Mouse (Mus musculus) myocyte (in vitro differentiated cells): Measurements from ENCODE around the gene Fam71a.

Experiments used
- E2F4 ChIP-seq: IDR thresholded peaks from one replicate; pipeline ENCODE4 v1.6.1; 2011; ENCODE audit warnings: mild to moderate bottlenecking, control low read depth, moderate library complexity; ENCODE audit not compliant: insufficient read depth
- MAX ChIP-seq: IDR thresholded peaks from one replicate; pipeline ENCODE4 v1.6.1; 2011; ENCODE audit warnings: low read depth, mild to moderate bottlenecking, control low read depth
- MYOD1 ChIP-seq, 3 experiments: IDR thresholded peaks; one replicate each; pipeline ENCODE4 v1.6.1; 2011; ENCODE audit warnings: control low read depth in 2 of 3, low read depth in 2 of 3, mild to moderate bottlenecking in 2 of 3, moderate library complexity in 1 of 3; ENCODE audit not compliant: insufficient read length in 2 of 3, control insufficient read depth in 1 of 3
- MYOG ChIP-seq, 3 experiments: IDR thresholded peaks; one replicate each; pipeline ENCODE4 v1.6.1; 2011; ENCODE audit warnings: control low read depth in 2 of 3, low read depth in 2 of 3, mild to moderate bottlenecking in 2 of 3; ENCODE audit not compliant: insufficient read length in 2 of 3, control insufficient read depth in 1 of 3, insufficient read depth in 1 of 3
- POLR2A ChIP-seq: IDR thresholded peaks from one replicate; pipeline ENCODE4 v1.6.1; 2011; ENCODE audit warnings: low read depth, mild to moderate bottlenecking, control low read depth, moderate library complexity; ENCODE audit not compliant: insufficient read length
- POLR2AphosphoS2 ChIP-seq: IDR thresholded peaks from one replicate; pipeline ENCODE4 v1.6.1; 2011; ENCODE audit warnings: low read depth, control low read depth; ENCODE audit not compliant: insufficient read length
- TCF3 ChIP-seq: IDR thresholded peaks from one replicate; pipeline ENCODE4 v1.6.1; 2011; ENCODE audit warnings: low read depth, control low read depth; ENCODE audit not compliant: insufficient read length
- USF1 ChIP-seq: IDR thresholded peaks from one replicate; pipeline ENCODE4 v1.6.1; 2011; ENCODE audit warnings: low read depth, mild to moderate bottlenecking, control low read depth, moderate library complexity

DNA sequence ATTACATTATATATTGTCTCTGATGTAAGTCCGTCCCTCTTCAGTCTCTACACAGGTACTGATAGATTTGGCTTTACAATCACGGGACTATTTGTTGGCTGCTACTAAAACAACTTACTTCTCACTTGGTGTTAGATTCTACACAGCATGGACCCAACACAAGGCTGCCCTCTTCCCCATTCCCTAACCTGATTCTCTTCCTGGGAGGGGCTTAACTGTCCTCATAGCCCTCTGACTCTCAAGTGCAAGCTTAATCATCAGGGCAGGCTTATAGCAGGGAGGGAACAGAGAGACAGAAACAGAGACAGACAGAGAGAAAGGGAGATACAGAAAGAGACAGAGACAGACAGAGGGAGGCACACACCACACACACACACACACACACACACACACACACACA, 32.9 kb downstream of the Fam71a start:
- TF ChIP-seq TCF3 (no peak), USF1 (no peak), MAX (no peak), POLR2A (no peak), MYOG (IDR thresholded peaks at IDR 0.05; ENCODE audit: control insufficient read depth in 1 of 3, insufficient read depth in 1 of 3, insufficient read length in 2 of 3, low read depth in 2 of 3) (no peak), MYOD1 (IDR thresholded peaks at IDR 0.05; ENCODE audit: control insufficient read depth in 1 of 3, insufficient read length in 2 of 3, low read depth in 2 of 3) (no peak), POLR2AphosphoS2 (no peak), E2F4 (no peak)
